Mouse (Mus musculus): ENCODE results near the gene Mrnip.

- TF ChIP-seq EP300 (IDR thresholded peaks at IDR 0.05; ENCODE audit: low read depth) (no peak), CTCF (IDR thresholded peaks at IDR 0.05; ENCODE audit: low read depth) (no peak)
Observed at GRCm38 (mm10) chr11:50207344-50207743, 33.1 kb downstream of the Mrnip start.

Data from liver, embryonic 14.5 days (tissue).